Mouse (Mus musculus) kidney, embryonic 15.5 days (tissue): ENCODE data around the gene Tnni3. TPM values are rescaled to one million over a fixed set of nuclear protein-coding genes. Genes with fewer than 3 reads are reported as not detected.
A peak's percentile ranks its signal among the peaks of the same experiment; 100 is the strongest.
"Not testable (repeated sequence)": the region's sequence is repeated elsewhere in the genome, so short reads cannot be mapped to it uniquely, and the experiment has no call there.

Experiments
- ATAC-seq: fragments of 200-750 bp; cut with Nextera tagmentation; replicated peaks from 2 replicates; pipeline ENCODE4 v1.8.0; 2017; ENCODE audit warnings: moderate TSS enrichment; ENCODE audit not compliant: low FRiP score
- H3K27ac ChIP-seq: fragments of 300-500 bp; sonication (generic); 2 replicates; pipeline ENCODE4 v1.5.1; 2015; ENCODE audit warnings: mild to moderate bottlenecking, inconsistent platforms
- H3K27me3 ChIP-seq: fragments of 300-500 bp; sonication (generic); 2 replicates; pipeline ENCODE4 v1.6.1; 2015; ENCODE audit warnings: inconsistent platforms
- H3K36me3 ChIP-seq: fragments of 300-500 bp; sonication (generic); 2 replicates; pipeline ENCODE4 v1.6.1; 2015; ENCODE audit warnings: inconsistent platforms
- H3K4me1 ChIP-seq: fragments of 300-500 bp; sonication (generic); 2 replicates; pipeline ENCODE4 v1.6.1; 2015; ENCODE audit warnings: inconsistent platforms
- H3K4me2 ChIP-seq: fragments of 300-500 bp; sonication (generic); 2 replicates; pipeline ENCODE4 v1.6.1; 2015; ENCODE audit warnings: moderate library complexity, mild to moderate bottlenecking, inconsistent platforms
- H3K4me3 ChIP-seq: fragments of 300-500 bp; sonication (generic); replicated peaks from 2 replicates; pipeline ENCODE4 v1.5.1; 2015; ENCODE audit warnings: mild to moderate bottlenecking, inconsistent platforms
- H3K9ac ChIP-seq: fragments of 300-500 bp; sonication (generic); 2 replicates; pipeline ENCODE4 v1.6.1; 2015; ENCODE audit warnings: mild to moderate bottlenecking, inconsistent platforms
- H3K9me3 ChIP-seq: fragments of 300-500 bp; sonication (generic); replicated peaks from 2 replicates; pipeline ENCODE4 v1.6.1; 2016; ENCODE audit warnings: inconsistent platforms
- WGBS: fragments of 180-500 bp; shearing (Covaris S2); methylation state at CpG from one replicate; pipeline ENCODE4 v1.1.7; 2015; ENCODE audit warnings: mixed read lengths; 5-methylcytosine and 5-hydroxymethylcytosine counted together
- polyA plus RNA-seq: library from polyadenylated mRNA; unstranded; fragments of >200 nt; fragmentation: Nextera tagmentation; extraction: Ambion mirVana; gene quantifications from 2 replicates; pipeline ENCODE4 v1.2.1, GENCODE M21; 2015

Gene Tnni3
- polyA plus RNA-seq, 1 experiment from 2014 or later: 6.9 TPM

DNA sequence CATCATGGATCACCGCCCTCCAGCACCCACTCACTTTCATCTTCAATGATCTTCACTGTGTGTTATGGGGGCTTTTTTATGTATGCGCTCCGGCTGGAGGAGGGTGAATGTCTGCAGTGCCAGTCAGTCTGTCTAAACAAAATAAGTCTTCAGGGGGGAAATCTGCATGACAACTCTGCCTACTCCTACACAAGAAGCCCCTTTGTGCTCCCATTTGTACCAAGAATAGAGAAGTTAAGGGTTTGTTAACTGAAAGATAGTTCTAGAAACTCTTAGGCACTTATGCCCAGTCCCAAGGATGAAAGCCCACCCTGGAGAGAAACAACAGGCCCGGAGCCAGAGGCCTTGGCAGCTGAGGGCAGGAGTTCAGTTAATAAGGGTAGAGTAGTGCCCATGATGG lies 12.3 kb upstream of the Tnni3 start:
- H3K4me3 ChIP-seq: no peak overlapping the region
- peaks cover 8% of the 10 kb centered on the region for H3K4me1 ChIP-seq
- WGBS: 75% methylated on average over 4 of the region's 4 CpGs
- H3K27ac ChIP-seq: no peak overlapping the region
- H3K9me3 ChIP-seq: no peaks in the 10 kb centered on the region
- H3K36me3 ChIP-seq: no peaks in the 10 kb centered on the region
- ATAC-seq: no peak
- no peak overlapping the region for H3K9ac ChIP-seq
- no peak overlapping the region for H3K4me2 ChIP-seq
- no peaks in the 10 kb centered on the region for H3K27me3 ChIP-seq

DNA sequence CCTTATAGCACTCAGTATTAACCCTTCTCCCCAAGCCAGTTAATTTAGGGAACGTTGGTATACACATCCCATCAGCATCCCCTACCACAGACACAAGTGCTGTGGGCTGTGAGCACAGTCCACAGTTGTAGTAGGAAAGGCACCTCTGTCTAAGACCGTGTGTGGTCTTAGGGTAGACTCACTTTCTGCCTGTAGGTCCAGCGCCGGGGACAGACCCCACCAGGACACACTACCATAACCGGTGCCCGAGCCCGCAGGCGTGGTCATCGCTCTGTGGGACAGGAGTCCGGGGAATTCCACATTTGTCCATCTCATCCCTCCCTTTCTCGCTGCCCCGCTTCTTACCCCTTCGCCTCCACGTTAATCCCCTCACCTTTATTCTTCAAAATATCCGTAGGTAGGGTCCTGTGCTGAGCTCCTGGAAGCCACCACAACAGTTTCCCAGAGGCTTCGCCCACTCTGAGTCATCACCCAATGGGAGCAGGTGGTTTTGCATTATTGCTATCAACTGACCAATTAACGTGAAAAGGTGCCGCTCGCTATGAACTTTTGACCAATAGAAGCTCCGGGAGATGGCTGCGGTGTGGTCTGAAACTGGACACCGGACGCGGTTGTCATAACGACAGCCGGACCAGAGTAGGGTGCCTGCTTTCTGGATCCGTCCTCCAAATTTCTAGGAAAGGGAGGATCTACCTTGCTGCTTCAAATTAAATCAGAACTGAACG lies 8.1 kb upstream of the Tnni3 start, which contains the start of gene Dnaaf3:
Gene Dnaaf3, minus strand, starts transcription at position 449 of the 725 bp plus-strand sequence.
- Histone ChIP-seq H3K9me3 (no peaks in the 10 kb centered on the region), H3K4me2 (peak within 1 kb of the TSS; percentile 82), H3K4me1 (peaks cover 13% of the 10 kb centered on the region), H3K4me3 (peak within 1 kb of the TSS; percentile 49), H3K27me3 (no peaks in the 10 kb centered on the region), H3K9ac (peak within 1 kb of the TSS; percentile 33), H3K36me3 (no peaks in the 10 kb centered on the region), H3K27ac (no peak within 1 kb of the TSS)
- peak; percentile 97 for ATAC-seq
- WGBS: 1% methylated on average over 28 of the region's 28 CpGs

DNA sequence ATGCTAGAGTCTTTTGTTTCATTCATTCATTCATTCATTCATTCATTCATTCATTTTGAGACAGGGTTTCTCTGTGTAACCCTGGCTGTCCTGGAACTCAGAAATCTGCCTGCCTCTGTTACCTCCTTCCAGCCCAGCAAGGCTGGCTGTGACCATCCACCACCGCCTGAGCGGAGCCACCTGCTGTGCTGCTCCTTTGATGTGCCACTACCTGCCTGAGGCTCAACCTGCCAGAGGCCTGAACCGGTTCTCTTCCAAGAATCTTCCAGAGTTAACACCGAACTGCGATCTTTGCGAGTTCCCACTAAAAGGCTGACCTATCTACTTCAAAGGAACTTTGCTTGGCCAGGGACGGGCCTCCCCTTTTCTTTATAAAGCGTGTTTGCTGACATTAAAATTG lies 6.1 kb upstream of the Tnni3 start:
- H3K27me3 ChIP-seq, H3K36me3 ChIP-seq, H3K4me3 ChIP-seq, H3K9me3 ChIP-seq, H3K27ac ChIP-seq, H3K9ac ChIP-seq, ATAC-seq, H3K4me2 ChIP-seq: not testable (repeated sequence)
- peaks cover 27% of the 10 kb centered on the region for H3K4me1 ChIP-seq
- 38% methylated on average over 8 of the region's 8 CpGs for WGBS

DNA sequence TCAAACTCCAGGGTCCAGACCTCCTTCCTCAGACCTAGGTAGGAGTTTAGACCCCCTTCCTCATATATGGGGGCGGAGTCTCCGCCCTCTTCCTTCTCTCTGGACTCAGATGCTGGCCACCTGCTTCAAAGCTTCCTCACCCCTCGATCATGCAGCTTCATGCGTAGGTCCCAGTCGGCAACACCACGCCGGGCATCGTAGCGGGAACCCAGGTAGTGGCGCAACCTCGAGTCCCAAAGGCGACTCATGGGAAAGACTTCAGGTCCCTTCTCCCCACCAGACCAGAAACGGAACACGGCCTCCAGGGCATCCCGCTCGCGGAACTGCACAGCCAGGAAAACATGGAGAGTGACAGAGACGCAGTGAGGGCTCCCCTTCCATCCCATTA lies 3.3 kb upstream of the Tnni3 start:
- Histone ChIP-seq H3K4me2 (peak overlapping the region; percentile 61), H3K4me3 (peak overlapping the region; percentile 39)
- ATAC-seq: 0 out of 2 replicates have a peak, but pooled peaks have one; percentile 3

DNA sequence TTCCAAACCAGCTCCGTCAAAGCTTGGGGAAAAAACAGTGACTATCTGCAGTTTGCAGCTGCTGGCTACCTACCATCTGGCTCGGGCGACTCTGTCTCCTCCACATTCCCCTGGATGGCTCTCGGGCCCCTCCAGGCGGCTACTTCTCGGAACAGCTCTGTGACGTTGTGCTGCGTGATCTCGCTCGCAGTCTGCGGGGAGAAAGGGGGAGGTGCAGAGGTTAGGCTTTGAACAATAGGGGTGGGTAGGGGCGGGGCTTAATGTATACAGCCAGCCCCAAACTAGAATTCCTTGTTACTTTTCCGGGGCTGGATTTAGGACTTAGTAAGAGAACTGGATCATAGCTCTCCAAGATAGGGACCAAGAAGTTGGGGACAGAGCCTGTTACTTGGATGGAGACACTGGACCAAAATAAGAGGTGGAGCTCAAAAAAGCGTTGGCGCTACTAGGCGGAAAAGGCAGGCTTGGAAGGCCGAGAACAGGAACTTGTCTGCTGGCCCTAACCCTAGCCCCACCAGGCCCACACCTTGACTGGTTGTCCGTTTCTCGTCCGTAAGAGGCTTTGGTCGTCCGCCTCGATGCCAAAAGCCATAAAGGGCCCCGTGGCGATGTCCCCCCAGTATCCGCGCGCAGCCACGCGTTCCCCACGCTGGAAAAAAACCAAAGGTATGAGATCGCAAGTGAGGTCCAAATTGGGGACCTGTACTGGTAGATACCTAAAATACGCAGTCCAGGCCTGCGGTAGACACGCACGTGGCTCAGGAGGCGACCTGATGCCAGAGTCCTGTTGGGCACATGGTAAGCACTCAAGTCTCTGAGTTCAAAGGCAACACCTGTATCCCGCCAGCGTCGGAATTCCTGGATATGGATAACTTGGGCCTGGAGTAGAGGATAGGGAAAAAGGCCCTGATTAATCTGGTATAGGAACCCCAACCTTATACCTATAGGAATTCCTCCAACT lies 2.6 kb upstream of the Tnni3 start:
- no peaks in the 10 kb centered on the region for H3K36me3 ChIP-seq
- peak overlapping the region; percentile 39 for H3K4me3 ChIP-seq
- H3K27ac ChIP-seq: peak overlapping the region; percentile 64; the same call in 1 of the 2 replicates
- no peaks in the 10 kb centered on the region for H3K9me3 ChIP-seq
- peak overlapping the region; percentile 37 for H3K9ac ChIP-seq
- ATAC-seq: peak; percentile 90
- H3K4me2 ChIP-seq: peak overlapping the region; percentile 61
- WGBS: 29% methylated on average over 40 of the region's 40 CpGs
- H3K27me3 ChIP-seq: no peaks in the 10 kb centered on the region
- H3K4me1 ChIP-seq: peaks cover 23% of the 10 kb centered on the region

More for the DNA sequence above, 3.3 kb upstream of the Tnni3 start:
- no peaks in the 10 kb centered on the region for H3K27me3 ChIP-seq
- no peaks in the 10 kb centered on the region for H3K36me3 ChIP-seq
- no peak overlapping the region for H3K9ac ChIP-seq
- no peak overlapping the region for H3K27ac ChIP-seq
- WGBS: 46% methylated on average over 18 of the region's 18 CpGs
- H3K4me1 ChIP-seq: peaks cover 27% of the 10 kb centered on the region
- H3K9me3 ChIP-seq: no peaks in the 10 kb centered on the region

DNA sequence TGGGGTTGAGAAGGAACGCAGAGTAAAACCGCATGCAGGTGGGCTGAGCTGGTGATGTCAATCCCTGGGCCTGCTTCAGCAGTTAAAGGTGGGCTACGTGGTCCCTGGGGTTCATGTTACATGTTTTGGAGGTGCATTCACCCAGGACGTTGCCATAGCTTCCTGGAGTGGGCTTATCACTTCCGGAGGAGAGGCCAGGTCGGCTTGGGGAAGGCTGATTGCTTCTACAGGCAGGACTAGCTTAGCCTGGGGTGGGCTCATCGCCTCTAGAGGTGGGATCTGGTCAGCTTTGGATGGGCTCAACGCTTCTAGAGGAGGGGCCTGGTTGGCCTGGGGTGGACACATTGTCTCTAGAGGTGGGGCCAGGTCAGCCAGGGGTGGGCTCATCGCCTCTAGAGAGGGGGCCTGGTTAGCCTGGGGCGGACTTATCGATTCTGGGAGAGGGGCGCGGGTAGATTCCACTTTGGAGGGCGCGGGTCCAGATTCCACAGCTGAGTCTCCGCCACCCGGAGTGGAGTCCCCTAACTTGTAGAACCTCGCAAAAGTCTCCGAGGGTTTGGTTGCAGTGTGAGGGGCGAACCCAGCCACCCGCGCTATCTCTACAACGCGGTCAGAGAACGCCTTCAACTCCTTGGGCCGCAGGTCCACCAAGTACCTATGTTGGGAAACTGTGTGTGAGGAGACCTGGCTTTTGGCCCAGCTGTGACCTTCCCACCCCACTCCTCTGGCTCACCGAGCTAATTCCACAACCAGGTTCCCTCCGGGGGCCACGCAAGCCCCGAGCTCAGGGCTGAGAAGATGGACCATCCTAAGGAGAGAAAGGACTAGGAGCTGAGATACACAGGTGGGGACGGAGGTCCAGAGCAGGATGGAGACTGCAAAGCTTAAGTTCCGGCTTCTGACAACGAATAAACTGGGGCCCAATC lies 561 bp downstream of the Tnni3 start:
- Histone ChIP-seq H3K9me3 (no peaks in the 10 kb centered on the region), H3K4me1 (peaks cover 35% of the 10 kb centered on the region), H3K27me3 (no peaks in the 10 kb centered on the region), H3K9ac (no peak overlapping the region), H3K27ac (no peak overlapping the region), H3K4me3 (no peak overlapping the region), H3K4me2 (no peak overlapping the region), H3K36me3 (no peaks in the 10 kb centered on the region)
- 89% methylated on average over 33 of the region's 33 CpGs for WGBS
- no peak for ATAC-seq

DNA sequence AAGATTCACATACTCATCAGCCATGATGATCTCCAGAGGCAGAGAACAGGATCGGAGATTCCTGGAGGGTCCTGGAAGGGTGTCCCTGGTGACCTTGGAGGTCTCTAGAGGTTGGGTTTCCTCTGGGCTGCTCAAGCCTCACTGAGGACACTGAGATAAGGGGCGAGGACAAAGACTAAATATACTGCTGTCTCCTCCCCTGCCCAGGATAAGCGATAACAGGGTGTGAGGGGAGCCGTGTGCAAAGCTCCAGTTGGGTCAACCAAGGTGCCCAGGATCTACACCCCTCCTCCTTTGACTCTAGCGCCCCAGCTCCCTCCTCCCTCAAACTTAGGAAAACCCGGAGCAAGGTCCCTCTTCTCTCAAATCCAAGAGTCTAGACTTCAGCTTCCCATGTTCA lies 1.7 kb downstream of the Tnni3 start:
- H3K27ac ChIP-seq: no peak overlapping the region
- no peaks in the 10 kb centered on the region for H3K36me3 ChIP-seq
- H3K9ac ChIP-seq: no peak overlapping the region
- WGBS: 84% methylated on average over 6 of the region's 6 CpGs
- H3K4me3 ChIP-seq: no peak overlapping the region
- ATAC-seq: no peak
- peaks cover 36% of the 10 kb centered on the region for H3K4me1 ChIP-seq
- H3K4me2 ChIP-seq: no peak overlapping the region
- H3K27me3 ChIP-seq: no peaks in the 10 kb centered on the region
- H3K9me3 ChIP-seq: no peaks in the 10 kb centered on the region

DNA sequence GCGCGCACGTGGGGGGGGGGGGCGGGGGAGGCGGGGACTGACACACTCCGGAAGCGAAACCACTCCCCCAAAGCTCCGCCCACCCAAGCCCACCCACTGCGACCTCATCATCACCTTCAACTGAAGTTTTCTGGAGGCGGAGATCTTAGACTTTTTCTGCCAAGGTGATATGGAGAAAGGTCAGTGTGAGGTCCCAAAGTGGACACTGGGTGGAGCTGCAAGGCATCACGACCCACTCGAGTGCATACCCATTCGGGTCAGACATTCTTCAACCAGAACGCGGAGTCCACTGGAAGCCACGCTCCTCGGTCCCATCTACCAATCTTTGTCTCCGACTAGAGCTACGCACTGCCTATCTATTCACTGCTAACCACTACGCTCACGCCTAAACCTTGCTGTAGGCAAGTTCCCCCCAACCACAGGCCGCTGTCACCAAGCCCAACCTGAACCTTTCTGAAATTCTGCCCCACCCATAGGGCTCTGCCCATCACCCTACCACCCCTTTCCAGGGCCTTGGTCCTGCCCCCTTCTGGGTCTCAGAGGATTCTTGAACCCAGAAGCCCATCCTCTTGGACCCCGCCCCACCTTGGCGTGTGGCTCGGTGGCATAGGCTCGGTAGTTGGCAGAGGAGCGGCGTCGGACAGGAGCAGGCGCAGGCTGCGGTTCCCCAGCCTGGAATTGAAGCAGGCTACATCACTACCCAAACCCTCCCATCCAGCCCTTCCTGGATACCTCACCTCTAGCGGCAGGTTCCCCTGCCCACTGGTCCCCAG lies 2.6 kb downstream of the Tnni3 start:
- peaks cover 31% of the 10 kb centered on the region for H3K4me1 ChIP-seq
- peak overlapping the region; percentile 29 for H3K4me3 ChIP-seq
- no peak overlapping the region for H3K9ac ChIP-seq
- H3K27ac ChIP-seq: no peak overlapping the region
- H3K27me3 ChIP-seq: no peaks in the 10 kb centered on the region
- H3K4me2 ChIP-seq: peak overlapping the region; percentile 58
- H3K9me3 ChIP-seq: no peaks in the 10 kb centered on the region
- H3K36me3 ChIP-seq: no peaks in the 10 kb centered on the region
- WGBS: 28% methylated on average over 32 of the region's 32 CpGs
- ATAC-seq: 0 out of 2 replicates have a peak, but pooled peaks have one; percentile 4

DNA sequence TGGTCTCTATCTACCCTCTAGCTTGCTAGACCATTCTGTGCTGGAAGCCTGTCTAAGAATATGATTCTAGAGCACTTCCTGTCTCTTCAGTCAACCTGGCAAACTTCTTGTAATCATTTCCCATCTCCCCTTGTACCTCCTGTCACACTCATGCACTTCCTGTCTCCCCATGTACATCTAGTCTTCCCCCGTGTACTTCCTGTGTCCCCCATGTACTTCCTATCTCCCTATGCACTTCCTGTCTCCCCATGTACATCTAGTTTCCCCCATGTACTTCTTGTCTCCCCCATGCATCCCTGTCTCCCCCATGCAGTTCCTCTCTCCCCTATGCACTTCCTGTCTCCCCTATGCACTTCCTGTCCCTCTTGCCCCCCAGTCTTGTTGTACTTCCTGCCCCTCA lies 5.5 kb downstream of the Tnni3 start:
- Histone ChIP-seq H3K27ac (no peak overlapping the region), H3K4me3 (no peak overlapping the region), H3K9me3 (no peaks in the 10 kb centered on the region), H3K4me2 (no peak overlapping the region), H3K27me3 (no peaks in the 10 kb centered on the region), H3K9ac (no peak overlapping the region), H3K36me3 (no peaks in the 10 kb centered on the region), H3K4me1 (peaks cover 51% of the 10 kb centered on the region)
- ATAC-seq: no peak
- WGBS: 74% methylated on average over 1 of the region's 1 CpGs

DNA sequence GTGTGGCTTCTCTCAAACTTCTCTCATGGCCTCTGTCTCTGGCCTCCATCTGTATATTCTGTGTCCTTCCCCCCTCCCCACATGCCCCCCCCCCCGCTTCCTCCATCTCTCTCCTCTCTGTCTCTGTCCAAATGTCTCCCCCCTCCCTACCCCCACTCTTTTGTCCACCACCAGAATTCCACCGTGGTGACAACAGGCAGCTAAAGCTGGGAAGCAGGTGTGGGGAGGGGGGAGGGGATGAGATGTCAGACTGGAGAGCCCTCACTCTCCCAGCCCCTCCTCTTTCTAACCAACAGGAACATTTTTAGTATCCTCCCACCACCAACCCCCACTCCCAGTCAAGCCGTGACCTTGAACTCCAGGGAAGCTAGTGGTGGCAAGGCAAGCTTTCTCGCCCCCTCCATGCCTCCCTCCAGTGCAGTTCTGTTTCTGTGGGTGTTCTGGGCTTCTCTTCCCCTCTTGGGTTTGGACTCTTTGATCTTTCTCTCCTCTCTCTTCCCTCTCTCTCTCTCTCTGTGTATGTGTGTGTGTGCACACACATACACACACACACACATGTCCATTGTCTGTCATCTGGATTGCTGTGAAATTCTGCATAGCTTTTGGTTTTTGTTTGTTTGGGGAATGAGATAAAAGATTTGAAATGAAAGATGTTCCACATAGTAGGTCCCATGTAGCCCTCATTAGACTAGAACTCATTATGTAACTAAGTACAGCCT lies 7.5 kb downstream of the Tnni3 start, which contains the start of gene Tnnt1:
Gene Tnnt1, minus strand, starts transcription at position 51 of the 719 bp plus-strand sequence.
- Histone ChIP-seq H3K4me2 (no peak within 1 kb of the TSS), H3K9ac (no peak within 1 kb of the TSS), H3K36me3 (no peaks in the 10 kb centered on the region), H3K4me3 (no peak within 1 kb of the TSS), H3K4me1 (peaks cover 62% of the 10 kb centered on the region), H3K27ac (no peak within 1 kb of the TSS; the same call in 1 of the 2 replicates), H3K27me3 (no peaks in the 10 kb centered on the region), H3K9me3 (no peaks in the 10 kb centered on the region)
- 14% methylated on average over 4 of the region's 4 CpGs for WGBS
- ATAC-seq: peak; percentile 9; the same call in 1 of the 2 replicates
